Mouse (Mus musculus) liver, embryonic 14.5 days (tissue): ENCODE measurements at regions not wholly inside any gene's neighbourhood (a gene's known extent, or its start where the extent isn't known, plus 50 kb on each side); places are given as distances from the start of the nearest gene placed in this dataset.

Experiments used
- CTCF ChIP-seq: IDR thresholded peaks from 2 replicates; pipeline ENCODE4 v1.5.1; 2016; ENCODE audit warnings: antibody characterized with exemption, low read depth, control low read depth
- EP300 ChIP-seq: IDR thresholded peaks from 2 replicates; pipeline ENCODE4 v1.6.1; 2016; ENCODE audit warnings: antibody characterized with exemption, low read depth

DNA sequence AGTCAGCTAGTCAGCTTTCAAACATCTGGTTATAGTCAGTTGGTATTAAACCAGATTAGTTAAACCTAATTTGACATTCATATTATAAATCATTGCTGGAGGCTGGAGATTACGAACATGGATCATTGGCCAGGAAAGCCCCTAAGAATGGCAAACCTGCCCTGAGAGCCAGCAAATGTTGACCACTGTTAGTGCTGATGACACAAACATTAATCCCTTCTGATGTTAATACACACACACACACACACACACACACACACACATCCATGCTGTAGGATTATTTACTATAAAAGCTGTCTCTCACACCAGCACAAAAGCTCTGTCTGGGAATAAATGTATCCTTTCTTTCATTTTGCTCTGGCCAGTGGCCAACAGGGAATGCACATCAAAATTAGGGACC lies 329.4 kb upstream of the Atp2b1 start:
- no peak for TF ChIP-seq CTCF
- TF ChIP-seq EP300, result no peak
